In the genomic region with DNA sequence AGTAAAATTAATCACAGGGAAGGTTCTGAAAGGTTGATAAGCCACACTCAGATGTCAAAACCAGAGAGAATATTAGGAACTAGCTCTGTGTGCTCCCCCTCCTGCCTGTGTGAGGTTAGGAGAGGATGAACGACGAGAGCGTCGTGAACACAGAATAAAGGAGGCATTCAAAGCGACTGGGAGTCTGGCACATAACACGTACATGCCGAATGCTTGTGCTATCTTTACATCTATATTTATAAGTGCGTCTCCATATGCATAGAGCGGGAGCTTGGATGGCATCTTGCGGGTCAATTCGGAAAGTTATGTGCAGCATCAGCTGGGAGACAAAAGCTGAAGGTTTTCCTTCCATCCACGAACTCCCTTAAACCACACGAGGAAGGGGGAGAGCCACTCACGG, we compare ENCODE assay signal across 27 mouse cellular contexts.
A peak's percentile ranks its signal among the peaks of the same experiment; 100 is the strongest.
DNase-seq lines count a peak whose midpoint lies in the region; ATAC-seq and TF ChIP-seq lines count a peak whose summit lies in the region.
"Had no signal": no experiment of that assay in that cellular context is flagged by ENCODE, and none has a peak within 500 bp of the region (broad histone marks: within the 10 kb centered on the region; RNA-seq: fewer than 3 reads in every experiment).

No protein-coding gene starts in this region.

- intact Hi-C loops in left cerebral cortex, adult 2 months (cut with DNase I): no loop called here
- intact Hi-C loops in left cerebral cortex, postnatal 4 days (cut with DNase I): no loop called here

- H3K9me3 ChIP-seq in forebrain, embryonic 15.5 days: peaks cover 7% of the 10 kb centered on the region; the same call in 1 of the 2 replicates
- H3K9me3 ChIP-seq in forebrain, embryonic 10.5 days: peaks cover 19% of the 10 kb centered on the region
- H3K9me3 ChIP-seq in forebrain, postnatal 0 days (ENCODE audit: low read length): no peaks in the 10 kb centered on the region
- H3K9me3 ChIP-seq: intestine, embryonic 15.5 days had no signal

- no peak for TF ChIP-seq CTCF in left cerebral cortex, adult 2 months (IDR thresholded peaks at IDR 0.05)
- TF ChIP-seq CTCF in brain, embryonic 14.5 days (IDR thresholded peaks at IDR 0.05; ENCODE audit: borderline replicate concordance, extremely low read depth, insufficient read depth, insufficient read length): no peak
- 0 out of 2 replicates have a peak, but pooled peaks have one; percentile 2 for TF ChIP-seq CTCF in forebrain, postnatal 0 days (IDR thresholded peaks at IDR 0.05; ENCODE audit: low read depth)

- peak overlapping the region; percentile 33 for H3K4me2 ChIP-seq in forebrain, embryonic 15.5 days (replicated peaks)
- peak overlapping the region; percentile 32 for H3K4me2 ChIP-seq in forebrain, postnatal 0 days (ENCODE audit: low read depth)
- H3K4me2 ChIP-seq: embryonic facial prominence, embryonic 13.5 days; heart, embryonic 11.5 days; hindbrain, embryonic 13.5 days; intestine, embryonic 15.5 days had no signal

- no peak for DNase-seq in forebrain, embryonic 10.5 days (ENCODE audit: extremely low spot score, low spot score)
- no peak for DNase-seq in left cerebral cortex, adult 2 months (ENCODE audit: extremely low spot score in 1 of 2, low spot score in 2 of 2)
- no peak for DNase-seq in left cerebral cortex, postnatal 4 days
- DNase-seq in brain, embryonic 14.5 days (ENCODE audit: low read depth): peak; percentile 35
- DNase-seq in forebrain, postnatal 0 days: peak; percentile 52
- DNase-seq in cerebellum, adult 18-20 months: no peak
- DNase-seq: adrenal gland, adult 2 months; adrenal gland, postnatal 14 days; cerebellum, adult 2 months; cerebellum, postnatal 10 days; cerebellum, postnatal 36 days; embryo, embryonic 11 days; gastrocnemius, postnatal 10 days; gastrocnemius, postnatal 36 days; heart, postnatal 36 days; kidney, adult 11 months; kidney, adult 8-10 months had no signal

- 49% methylated on average over 14 of the region's 14 CpGs for WGBS in forebrain, embryonic 15.5 days
- WGBS in forebrain, embryonic 10.5 days: 90% methylated on average over 14 of the region's 14 CpGs
- 44% methylated on average over 14 of the region's 14 CpGs for WGBS in forebrain, postnatal 0 days

- peaks cover 25% of the 10 kb centered on the region for H3K4me1 ChIP-seq in forebrain, embryonic 15.5 days
- H3K4me1 ChIP-seq in forebrain, embryonic 10.5 days: peaks cover 17% of the 10 kb centered on the region
- 0 out of 2 replicates have a peak, but pooled peaks cover 10% of the 10 kb centered on the region for H3K4me1 ChIP-seq in forebrain, postnatal 0 days (ENCODE audit: insufficient read depth)
- H3K4me1 ChIP-seq: intestine, embryonic 15.5 days had no signal

- peaks cover 6% of the 10 kb centered on the region for H3K36me3 ChIP-seq in forebrain, embryonic 15.5 days
- peaks cover 19% of the 10 kb centered on the region for H3K36me3 ChIP-seq in forebrain, embryonic 10.5 days (replicated peaks)
- H3K36me3 ChIP-seq in forebrain, postnatal 0 days (ENCODE audit: insufficient read depth): no peaks in the 10 kb centered on the region
- H3K36me3 ChIP-seq: intestine, embryonic 15.5 days had no signal

- H3K4me3 ChIP-seq in forebrain, embryonic 15.5 days: 0 out of 2 replicates have a peak overlapping the region, but pooled peaks have one; percentile 0
- no peak overlapping the region for H3K4me3 ChIP-seq in forebrain, embryonic 10.5 days
- H3K4me3 ChIP-seq in left cerebral cortex, adult 2 months: no peak overlapping the region
- no peak overlapping the region for H3K4me3 ChIP-seq in forebrain, postnatal 0 days (ENCODE audit: low read depth, low read length)
- H3K4me3 ChIP-seq: embryonic facial prominence, embryonic 10.5 days; embryonic facial prominence, embryonic 13.5 days; erythroblast, embryonic 14.5 days; hindbrain, embryonic 10.5 days; hindbrain, embryonic 13.5 days; intestine, embryonic 15.5 days had no signal

- no peak overlapping the region for H3K9ac ChIP-seq in forebrain, embryonic 15.5 days (replicated peaks)
- H3K9ac ChIP-seq in forebrain, postnatal 0 days: no peak overlapping the region
- H3K9ac ChIP-seq: embryonic facial prominence, embryonic 13.5 days; hindbrain, embryonic 13.5 days; intestine, embryonic 15.5 days had no signal

- H3K27ac ChIP-seq in forebrain, embryonic 15.5 days (replicated peaks): peak overlapping the region; percentile 46
- no peak overlapping the region for H3K27ac ChIP-seq in forebrain, embryonic 10.5 days
- H3K27ac ChIP-seq in left cerebral cortex, adult 2 months: peak overlapping the region; percentile 41
- H3K27ac ChIP-seq in forebrain, postnatal 0 days (ENCODE audit: low read depth, low read length): peak overlapping the region; percentile 51
- H3K27ac ChIP-seq: embryonic facial prominence, embryonic 10.5 days; embryonic facial prominence, embryonic 13.5 days; hindbrain, embryonic 10.5 days; hindbrain, embryonic 13.5 days; intestine, embryonic 15.5 days had no signal

- no peak for TF ChIP-seq POLR2A in brain, embryonic 14.5 days (IDR thresholded peaks at IDR 0.05; ENCODE audit: borderline replicate concordance, extremely low read depth, insufficient read depth, insufficient read length, poor library complexity, severe bottlenecking)

- ATAC-seq in forebrain, embryonic 15.5 days (replicated peaks): no peak
- peak; percentile 66 for ATAC-seq in forebrain, postnatal 0 days
- ATAC-seq: CD4-positive, CD25-positive, alpha-beta regulatory T cell, adult 4 months; hindbrain, embryonic 16.5 days; intestine, embryonic 15.5 days had no signal

- no peaks in the 10 kb centered on the region for H3K27me3 ChIP-seq in forebrain, embryonic 15.5 days
- no peaks in the 10 kb centered on the region for H3K27me3 ChIP-seq in forebrain, embryonic 10.5 days (ENCODE audit: poor library complexity, severe bottlenecking)
- H3K27me3 ChIP-seq in forebrain, postnatal 0 days (ENCODE audit: insufficient read depth, low read length): no peaks in the 10 kb centered on the region
- H3K27me3 ChIP-seq: embryonic facial prominence, embryonic 13.5 days; hindbrain, embryonic 13.5 days; intestine, embryonic 15.5 days had no signal

Comparison
In these comparisons a context has a peak if more than half of its experiments do, and no peak if none do; other contexts are left out.
1. DNase-seq: peak in brain, embryonic 14.5 days (single experiment) and forebrain, postnatal 0 days (single experiment); none in forebrain, embryonic 10.5 days (single experiment), left cerebral cortex, adult 2 months (0 of 2), left cerebral cortex, postnatal 4 days (single experiment) and cerebellum, adult 18-20 months (0 of 2).